Mouse (Mus musculus): ENCODE results near the gene S1pr3. TPM values are rescaled to one million over a fixed set of nuclear protein-coding genes. Genes with fewer than 3 reads are reported as not detected.

The S1pr3 gene
- 48.4 to 63.4 TPM (median 58.1 TPM) in 4 replicates for total RNA-seq (2023; ENCODE audit: inconsistent age)

DNA sequence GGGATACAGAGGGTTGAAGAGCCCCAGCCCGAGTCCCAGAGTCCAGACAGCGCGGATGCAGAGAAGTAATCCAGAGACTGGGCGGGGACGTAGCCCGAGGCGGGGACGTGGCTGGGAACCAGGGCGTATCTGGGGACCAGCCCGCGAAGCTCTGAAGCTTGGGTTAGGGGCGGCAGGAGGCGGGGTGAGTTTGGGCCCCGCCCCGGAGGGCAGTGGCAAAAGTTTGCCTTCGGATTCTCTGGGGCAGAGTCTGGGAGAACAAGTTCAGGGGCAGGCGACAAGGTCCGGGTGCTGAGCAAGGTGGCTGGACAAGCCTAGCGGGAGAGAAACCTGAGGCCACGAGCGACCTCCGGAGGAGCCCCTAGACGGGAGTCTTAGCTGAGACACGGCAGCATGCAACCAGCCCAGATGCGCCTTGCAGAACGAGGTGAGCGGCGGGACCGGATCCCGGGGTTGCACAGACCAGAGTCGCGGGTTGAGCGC is at the start of gene S1pr3:
S1pr3 (plus strand) TSS at position 121 of the 483 bp plus-strand sequence.

Other genes with a start within 250 kb of the S1pr3 start
- gene Nxnl2, start 237.6 kb upstream of the S1pr3 start, total RNA-seq (2023; ENCODE audit: inconsistent age), result 1.2 to 2.3 TPM (median 2.1 TPM) in 4 replicates
- not detected in 4 replicates for gene Shc3, start 160.8 kb downstream of the S1pr3 start, total RNA-seq (2023; ENCODE audit: inconsistent age)
- 25.4 to 30.5 TPM (median 28.5 TPM) in 4 replicates for gene Cks2, start 236.6 kb downstream of the S1pr3 start, total RNA-seq (2023; ENCODE audit: inconsistent age)
- gene Secisbp2, start 243.1 kb downstream of the S1pr3 start, total RNA-seq (2023; ENCODE audit: inconsistent age), result 58.6 to 65.1 TPM (median 62.1 TPM) in 4 replicates